Mouse (Mus musculus) urinary bladder, postnatal 36 days (tissue): Measurements from ENCODE around the gene Thtpa.

Experiments
- DNase-seq, 2 experiments: peaks; one replicate each; pipeline ENCODE4 v3.0.0; 2022; ENCODE audit warnings: low spot score in 2 of 2, mixed read lengths in 1 of 2

Gene Thtpa

GRCm38 (mm10) chr14:55135676-55136075, 41.1 kb downstream of the Thtpa start:
- no peak for DNase-seq

- DNase-seq: no peak
These were observed 44.7 kb downstream of the Thtpa start for GRCm38 (mm10) chr14:55139313-55139712.

DNA sequence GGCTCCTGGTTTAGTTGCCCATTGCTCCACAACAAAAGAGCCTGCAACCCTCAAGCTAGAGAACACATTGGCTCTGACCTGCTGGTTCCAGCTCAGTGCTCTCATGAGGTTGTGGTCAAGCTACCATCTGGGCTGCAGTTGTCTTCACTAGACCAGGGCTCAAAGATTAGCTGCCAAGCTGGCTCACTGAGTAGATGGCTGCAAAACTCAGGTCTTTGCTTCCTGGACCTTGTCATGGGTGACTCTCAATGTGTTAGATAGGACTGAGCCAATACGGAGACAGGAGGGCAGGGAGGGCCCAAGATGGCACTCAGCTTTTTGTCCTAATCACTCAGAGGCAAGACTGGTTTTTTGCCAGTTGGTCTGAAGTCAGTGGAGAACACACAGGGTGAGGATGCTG, 51.7 kb downstream of the Thtpa start:
- DNase-seq: no peak

DNA sequence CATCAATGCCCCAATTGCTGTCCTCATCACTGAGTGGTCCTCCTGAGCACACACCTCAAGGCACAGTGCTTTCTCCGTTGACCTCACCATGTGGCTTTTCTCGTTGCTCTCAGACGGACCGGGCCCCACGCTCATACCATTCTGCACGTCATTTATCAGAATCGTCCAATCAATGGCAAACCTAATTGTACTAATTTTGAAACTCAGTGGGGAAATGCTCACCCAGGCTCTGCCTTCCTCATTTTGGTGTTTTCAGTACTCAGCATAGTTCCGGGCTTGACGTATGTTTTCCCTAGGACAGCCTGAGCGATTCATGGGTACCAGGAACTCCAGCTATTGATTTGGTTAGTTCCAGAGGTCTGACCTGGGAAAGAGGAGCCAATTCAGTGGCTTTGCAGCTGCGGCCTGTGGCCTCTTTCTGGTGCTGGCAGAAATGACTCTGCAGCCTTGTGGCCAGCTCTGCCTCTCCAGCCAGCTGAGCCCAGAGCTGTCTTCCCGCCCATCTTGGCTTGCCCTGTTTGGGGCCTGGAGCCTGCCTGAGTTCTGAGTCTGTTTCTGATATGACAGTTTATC, 52.3 kb downstream of the Thtpa start:
- DNase-seq: peak; percentile 5 to 35

DNA sequence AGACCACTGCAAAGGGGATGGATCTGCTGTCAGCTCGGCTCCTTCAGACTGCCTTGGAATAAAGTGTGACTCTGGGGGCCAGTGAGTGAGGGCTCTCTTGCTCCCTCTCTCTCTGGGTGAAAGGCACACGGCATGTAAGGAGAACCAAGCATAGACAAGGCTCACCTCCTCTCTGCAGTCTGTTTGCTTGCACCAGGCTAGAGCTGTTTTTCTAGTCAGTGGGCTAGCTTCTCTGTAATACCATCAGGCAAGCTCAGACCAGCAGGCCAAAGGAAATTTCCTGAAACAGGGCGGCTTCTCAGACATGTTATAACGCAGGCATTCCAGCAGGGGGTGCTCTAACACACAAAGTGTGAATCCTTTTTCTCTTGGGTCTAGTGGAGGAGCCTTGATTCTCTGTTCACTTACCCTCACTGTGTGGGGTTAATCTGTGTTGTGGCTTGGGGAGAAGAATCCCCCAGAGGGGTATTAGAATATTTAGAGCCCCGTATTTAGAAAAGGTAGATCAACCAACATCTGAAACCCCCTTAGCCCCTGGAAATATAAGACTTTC, 53.9 kb downstream of the Thtpa start:
- peak; percentile 13 to 28 for DNase-seq
